Mouse (Mus musculus) T-cell, adult 66 days (primary cell): ENCODE results near the gene 4930480E11Rik. TPM values are rescaled to one million over a fixed set of nuclear protein-coding genes. Genes with fewer than 3 reads are reported as not detected.

Experiments
- total RNA-seq, 2 experiments: library from RNA; stranded (reverse); gene quantifications; 3 replicates in 1 of 2; 4 replicates in 1 of 2; pipeline ENCODE4 v1.2.4; 2023

4930480E11Rik gene
- not detected for total RNA-seq

DNA sequence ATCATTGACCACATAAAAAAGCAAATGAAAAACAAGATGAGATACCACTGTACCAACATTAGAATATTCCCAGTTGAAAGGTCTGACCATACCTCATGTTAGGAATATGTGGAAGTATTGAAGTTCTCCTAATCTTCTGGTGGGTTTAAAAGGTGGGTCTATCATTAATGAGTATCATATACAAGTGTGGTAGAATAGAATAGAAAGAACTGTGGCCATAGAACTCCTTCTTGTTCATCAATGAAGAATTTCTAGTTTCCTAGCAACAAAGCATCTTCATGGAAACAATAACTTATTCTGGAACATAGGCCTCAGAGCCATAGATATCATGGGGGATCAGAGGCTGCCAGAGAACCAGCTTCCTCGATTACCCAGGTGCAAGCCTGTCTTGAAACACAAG, at the start of gene 4930480E11Rik:
Gene 4930480E11Rik, plus strand, starts transcription at position 301 of the 400 bp plus-strand sequence.

Other genes starting within 250 kb of the 4930480E11Rik start
- not detected for gene Gm5938, start 244.2 kb upstream of the 4930480E11Rik start, total RNA-seq
- not detected for gene Obp1b, start 182.9 kb upstream of the 4930480E11Rik start, total RNA-seq
- gene Gm14743, start 123.7 kb upstream of the 4930480E11Rik start, total RNA-seq = not detected
- 10 to 100 TPM in 1 of 2 experiments, 1 to 10 TPM in 1; 8.1 to 10.4 TPM for gene Prrg1, start 214.3 kb downstream of the 4930480E11Rik start, total RNA-seq